Mouse (Mus musculus) CH12.LX (cell line): ENCODE results near the gene Rpl13a. TPM values are rescaled to one million over a fixed set of nuclear protein-coding genes. Genes with fewer than 3 reads are reported as not detected.

ENCODE experiments used
- DNase-seq: peaks from one replicate; pipeline ENCODE4 v3.0.0-alpha.2; 2013; ENCODE audit errors: extremely low read depth
- H3K27ac ChIP-seq: 2 replicates; pipeline ENCODE4 v1.5.1; 2012; ENCODE audit warnings: low read depth, mild to moderate bottlenecking, control low read depth, moderate library complexity; ENCODE audit not compliant: insufficient read depth
- H3K27me3 ChIP-seq: replicated peaks from 2 replicates; pipeline ENCODE3; 2012; ENCODE audit warnings: inconsistent platforms
- H3K36me3 ChIP-seq, 2 experiments: replicated peaks in 1 of 2; 2 replicates each; pipeline versions ENCODE3 to v1.6.1; 2012; ENCODE audit warnings: inconsistent platforms in 1 of 2, low read length in 1 of 2, mild to moderate bottlenecking in 1 of 2, mixed read lengths in 1 of 2, moderate library complexity in 1 of 2; ENCODE audit not compliant: control insufficient read depth in 1 of 2, insufficient read depth in 1 of 2
- H3K4me1 ChIP-seq, 2 experiments: 2 replicates each; pipeline ENCODE4 v1.6.1; 2012; ENCODE audit warnings: inconsistent platforms in 1 of 2, moderate library complexity in 1 of 2; ENCODE audit not compliant: insufficient read depth in 2 of 2, control insufficient read depth in 1 of 2
- H3K4me2 ChIP-seq: 2 replicates; pipeline ENCODE4 v1.6.1; 2012; ENCODE audit warnings: low read depth, mild to moderate bottlenecking, control low read depth; ENCODE audit not compliant: poor library complexity, insufficient read depth, severe bottlenecking
- H3K4me3 ChIP-seq, 3 experiments: fragments of 150-350 bp in 1 of 3; sonication (generic) in 1 of 3; replicated peaks in 1 of 3; 2 replicates each; pipeline versions ENCODE3 to v1.5.1; 2011 to 2012; ENCODE audit warnings: low read depth in 2 of 3, low read length in 2 of 3, mild to moderate bottlenecking in 2 of 3, moderate library complexity in 2 of 3, control low read depth in 1 of 3, improper control_type of control experiment in 1 of 3, inconsistent platforms in 1 of 3, mixed read lengths in 1 of 3; ENCODE audit not compliant: poor library complexity in 1 of 3
- H3K79me2 ChIP-seq: replicated peaks from 2 replicates; pipeline ENCODE4 v1.6.1; 2012; ENCODE audit warnings: mild to moderate bottlenecking, moderate library complexity; ENCODE audit not compliant: control insufficient read depth, poor library complexity, insufficient read depth, severe bottlenecking; ENCODE audit errors: extremely low read depth
- H3K9ac ChIP-seq: 2 replicates; pipeline ENCODE4 v1.6.1; 2012; ENCODE audit warnings: low read depth, mild to moderate bottlenecking, control low read depth, moderate library complexity; ENCODE audit not compliant: insufficient read depth
- H3K9me3 ChIP-seq: replicated peaks from 2 replicates; pipeline ENCODE3; 2012; ENCODE audit warnings: low read length, inconsistent platforms, mixed read lengths
- CHD1 ChIP-seq: IDR thresholded peaks from 2 replicates; pipeline ENCODE4 v1.6.1; 2012; ENCODE audit warnings: low read depth, low read length, improper control_type of control experiment, inconsistent platforms
- CHD2 ChIP-seq: IDR thresholded peaks from 2 replicates; pipeline ENCODE4 v1.6.1; 2011; ENCODE audit warnings: low read length, improper control_type of control experiment
- CTCF ChIP-seq, 2 experiments: IDR thresholded peaks in 1 of 2; conservative IDR thresholded peaks in 1 of 2; 2 replicates each; pipeline ENCODE4 v1.5.1; 2011 to 2012; ENCODE audit warnings: low read depth in 2 of 2, low read length in 2 of 2, improper control_type of control experiment in 1 of 2, inconsistent platforms in 1 of 2, mild to moderate bottlenecking in 1 of 2, moderate library complexity in 1 of 2
- ETS1 ChIP-seq: conservative IDR thresholded peaks from 2 replicates; pipeline ENCODE4 v1.6.1; 2012; ENCODE audit warnings: low read depth, mild to moderate bottlenecking, inconsistent platforms, low read length, improper control_type of control experiment, moderate library complexity
- GABPA ChIP-seq: IDR thresholded peaks from 2 replicates; pipeline ENCODE4 v1.6.1; 2012; ENCODE audit warnings: low read depth, low read length, improper control_type of control experiment, inconsistent platforms; ENCODE audit not compliant: insufficient replicate concordance
- JUN ChIP-seq: IDR thresholded peaks from 2 replicates; pipeline ENCODE4 v1.6.1; 2011; ENCODE audit warnings: low read depth, mild to moderate bottlenecking, low read length, improper control_type of control experiment, moderate library complexity; ENCODE audit not compliant: insufficient read depth
- JUND ChIP-seq: conservative IDR thresholded peaks from 2 replicates; pipeline ENCODE4 v1.6.1; 2011; ENCODE audit warnings: low read depth, low read length, improper control_type of control experiment
- KAT2A ChIP-seq: IDR thresholded peaks from 2 replicates; pipeline ENCODE4 v1.6.1; 2012; ENCODE audit warnings: low read length, improper control_type of control experiment, inconsistent platforms; ENCODE audit not compliant: insufficient replicate concordance
- MAZ ChIP-seq: IDR thresholded peaks from 2 replicates; pipeline ENCODE4 v1.6.1; 2012; ENCODE audit warnings: low read depth, mild to moderate bottlenecking, inconsistent platforms, low read length, improper control_type of control experiment, moderate library complexity
- MEF2A ChIP-seq: IDR thresholded peaks from 2 replicates; pipeline ENCODE4 v1.6.1; 2014; ENCODE audit warnings: low read depth, mild to moderate bottlenecking, inconsistent platforms, low read length, improper control_type of control experiment, borderline replicate concordance
- MXI1 ChIP-seq: IDR thresholded peaks from 2 replicates; pipeline ENCODE4 v1.6.1; 2011; ENCODE audit warnings: mild to moderate bottlenecking, low read depth, low read length, improper control_type of control experiment
- MYC ChIP-seq: IDR thresholded peaks from 2 replicates; pipeline ENCODE4 v1.6.1; 2011; ENCODE audit warnings: low read depth, mild to moderate bottlenecking, improper control_type of control experiment, low read length
- NELFE ChIP-seq: IDR thresholded peaks from 2 replicates; pipeline ENCODE4 v1.6.1; 2011; ENCODE audit warnings: low read depth, low read length, improper control_type of control experiment
- NRF1 ChIP-seq: IDR thresholded peaks from 2 replicates; pipeline ENCODE4 v1.6.1; 2014; ENCODE audit warnings: low read depth, mild to moderate bottlenecking, inconsistent platforms, low read length, improper control_type of control experiment, moderate library complexity
- POLR2A ChIP-seq: IDR thresholded peaks from 2 replicates; pipeline ENCODE4 v1.6.1; 2011; ENCODE audit warnings: low read depth, mild to moderate bottlenecking, improper control_type of control experiment, low read length
- POLR2AphosphoS2 ChIP-seq: IDR thresholded peaks from 2 replicates; pipeline ENCODE4 v1.6.1; 2011; ENCODE audit warnings: low read depth, low read length, improper control_type of control experiment
- RAD21 ChIP-seq: IDR thresholded peaks from 2 replicates; pipeline ENCODE4 v1.6.1; 2011; ENCODE audit warnings: low read depth, mild to moderate bottlenecking, low read length, improper control_type of control experiment, moderate library complexity
- SIN3A ChIP-seq: IDR thresholded peaks from 2 replicates; pipeline ENCODE4 v1.6.1; 2012; ENCODE audit warnings: low read length, improper control_type of control experiment, inconsistent platforms
- SMC3 ChIP-seq: IDR thresholded peaks from 2 replicates; pipeline ENCODE4 v1.6.1; 2011; ENCODE audit warnings: low read depth, low read length, improper control_type of control experiment
- TBP ChIP-seq: conservative IDR thresholded peaks from 2 replicates; pipeline ENCODE4 v1.6.1; 2011; ENCODE audit warnings: low read depth, low read length, improper control_type of control experiment
- TCF12 ChIP-seq: IDR thresholded peaks from 2 replicates; pipeline ENCODE4 v1.6.1; 2014; ENCODE audit warnings: low read depth, mild to moderate bottlenecking, inconsistent platforms, low read length, improper control_type of control experiment
- USF1 ChIP-seq: IDR thresholded peaks from 2 replicates; pipeline ENCODE4 v1.6.1; 2014; ENCODE audit warnings: low read depth, mild to moderate bottlenecking, inconsistent platforms, low read length, improper control_type of control experiment
- ZC3H11A ChIP-seq: IDR thresholded peaks from 2 replicates; pipeline ENCODE4 v1.6.1; 2012; ENCODE audit warnings: low read depth, mild to moderate bottlenecking, inconsistent platforms, low read length, improper control_type of control experiment
- ZMIZ1 ChIP-seq: IDR thresholded peaks from 2 replicates; pipeline ENCODE4 v1.6.1; 2012; ENCODE audit warnings: low read depth, mild to moderate bottlenecking, inconsistent platforms, low read length, improper control_type of control experiment
- ZNF384 ChIP-seq: IDR thresholded peaks from 2 replicates; pipeline ENCODE4 v1.6.1; 2012; ENCODE audit warnings: low read depth, low read length, improper control_type of control experiment, inconsistent platforms
- dilution Hi-C: fragments of 300-500 bp; cut with MboI; formaldehyde crosslinking; loops from 2 replicates; pipeline ENCODE4 v1.14.3; 2020; ENCODE audit warnings: low sequenced_read_pairs; ENCODE audit not compliant: extremely low pct_unique_long_range_greater_than_20kb, extremely low pct_ligation_motif_present
- in situ Hi-C: fragments of 300-500 bp; cut with MboI; formaldehyde crosslinking; loops from 3 replicates; pipeline ENCODE4 v1.14.3; 2019; ENCODE audit warnings: low sequenced_read_pairs, low pct_ligation_motif_present, low pct_unique_long_range_greater_than_20kb, mixed read lengths
- polyA plus RNA-seq: library from polyadenylated mRNA; unstranded; fragments of >175 nt; gene quantifications from 2 replicates; pipeline ENCODE4 v1.2.1, GENCODE M21; 2012; ENCODE audit warnings: low read depth; ENCODE audit not compliant: insufficient read length
- total RNA-seq, 2 experiments: library from RNA; depleted of rRNA; stranded (reverse); fragments of 300-350 nt in 1 of 2; fragments of >200 nt in 1 of 2; gene quantifications; 2 replicates each; pipeline ENCODE4 v1.2.3; 2012 to 2014

Rpl13a gene
- total and polyA plus RNA-seq, 3 experiments: 2,822 to 5,043 (median 4,154) TPM

- no peak for DNase-seq
- Histone ChIP-seq H3K9ac (no peak overlapping the region), H3K27ac (no peak overlapping the region), H3K79me2 (no peaks in the 10 kb centered on the region), H3K36me3 (peaks cover 0 to 45% of the 10 kb centered on the region in 2 experiments), H3K27me3 (no peaks in the 10 kb centered on the region), H3K4me2 (no peak overlapping the region), H3K4me3 (no peak overlapping the region), H3K4me1 (peaks cover 5 to 35% of the 10 kb centered on the region in 2 experiments), H3K9me3 (no peaks in the 10 kb centered on the region)
- in situ Hi-C loops (no loop called here), dilution Hi-C loops (no loop called here)
- TF ChIP-seq GABPA (no peak), NELFE (no peak), JUND (no peak), ZC3H11A (no peak), CTCF (conservative IDR thresholded peaks at IDR 0.05 in 1 of 2, IDR thresholded peaks at IDR 0.05 in 1 of 2; ENCODE audit: low read depth in 2 of 2, low read length in 2 of 2) (no peak), JUN (no peak), MXI1 (no peak), ZMIZ1 (no peak)
Measured at GRCm38 (mm10) chr7:45150321-45150720, 21.8 kb upstream of the Rpl13a start.

DNA sequence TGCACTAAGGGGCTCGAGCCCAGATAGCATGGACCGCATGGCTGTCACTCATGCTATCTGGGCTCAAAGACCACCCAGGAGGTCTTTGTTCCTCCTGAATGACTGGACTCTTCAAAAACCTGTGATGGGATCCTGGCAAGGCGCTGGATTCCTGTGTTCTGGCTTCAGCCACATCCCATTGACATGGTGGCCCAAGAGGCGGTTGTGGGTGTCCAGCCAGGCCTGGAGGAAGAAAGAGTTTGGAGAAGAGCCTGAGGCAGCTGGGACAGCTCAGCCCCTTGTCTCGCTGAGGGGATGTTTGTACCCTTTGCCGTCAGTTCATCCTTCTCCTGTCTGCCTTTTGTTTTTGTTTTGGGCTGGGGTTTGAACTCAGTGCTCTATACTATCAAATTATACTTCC lies 21.0 kb upstream of the Rpl13a start:
- in situ Hi-C loops (no loop called here), dilution Hi-C loops (no loop called here)
- H3K9me3 ChIP-seq: no peaks in the 10 kb centered on the region
- H3K4me1 ChIP-seq: peaks cover 5 to 29% of the 10 kb centered on the region in 2 experiments
- H3K79me2 ChIP-seq: no peaks in the 10 kb centered on the region
- no peaks in the 10 kb centered on the region for H3K27me3 ChIP-seq
- H3K9ac ChIP-seq: no peak overlapping the region
- DNase-seq: no peak
- H3K4me2 ChIP-seq: no peak overlapping the region
- H3K27ac ChIP-seq: no peak overlapping the region
- H3K36me3 ChIP-seq: peaks cover under 1 to 53% of the 10 kb centered on the region in 2 experiments
- no peak overlapping the region for H3K4me3 ChIP-seq
- no peak for TF ChIP-seq RAD21
- no peak for TF ChIP-seq POLR2AphosphoS2
- TF ChIP-seq NRF1: no peak
- TF ChIP-seq CHD1: no peak
- TF ChIP-seq MAZ: no peak
- no peak for TF ChIP-seq POLR2A

GRCm38 (mm10) chr7:45148534-45149098 lies 20.1 kb upstream of the Rpl13a start:
- in situ Hi-C loops (no loop called here), dilution Hi-C loops (no loop called here)
- Histone ChIP-seq H3K27me3 (no peaks in the 10 kb centered on the region), H3K9me3 (no peaks in the 10 kb centered on the region), H3K36me3 (peaks cover 6 to 62% of the 10 kb centered on the region in 2 experiments), H3K79me2 (no peaks in the 10 kb centered on the region), H3K4me1 (peaks cover 5 to 29% of the 10 kb centered on the region in 2 experiments), H3K4me2 (no peak overlapping the region), H3K9ac (no peak overlapping the region), H3K4me3 (no peak overlapping the region), H3K27ac (no peak overlapping the region)
- DNase-seq: no peak
- TF ChIP-seq JUND: no peak
- no peak for TF ChIP-seq TBP
- no peak for TF ChIP-seq USF1
- no peak for TF ChIP-seq SMC3
- TF ChIP-seq NELFE: no peak
- no peak for TF ChIP-seq NRF1
- no peak for TF ChIP-seq CHD2
- TF ChIP-seq ETS1: no peak
- no peak for TF ChIP-seq KAT2A
- TF ChIP-seq TCF12: no peak
- no peak for TF ChIP-seq GABPA
- TF ChIP-seq MAZ: no peak
- TF ChIP-seq MEF2A: no peak
- no peak for TF ChIP-seq ZNF384
- TF ChIP-seq SIN3A: no peak
- TF ChIP-seq MYC: no peak
- no peak for TF ChIP-seq RAD21
